In genomic region chr13:44960542-44961291, GRCm38 (mm10) we compare ENCODE assay signal across 14 mouse cellular contexts. TPM values are rescaled to one million over a fixed set of nuclear protein-coding genes. Genes with fewer than 3 reads are reported as not detected.
DNase-seq lines count a peak whose midpoint lies in the region; ATAC-seq lines count a peak whose summit lies in the region.
"Had no signal": no experiment of that assay in that cellular context is flagged by ENCODE, and none has a peak within 500 bp of the region (broad histone marks: within the 10 kb centered on the region; RNA-seq: fewer than 3 reads in every experiment).

No protein-coding gene starts in this region.

- ATAC-seq in cerebellum, adult (ENCODE audit: insufficient number of reproducible peaks, low FRiP score, low TSS enrichment): no peak
- ATAC-seq in hindbrain, embryonic 13.5 days (ENCODE audit: low FRiP score): peak; percentile 78
- no peak for ATAC-seq in hindbrain, embryonic 11.5 days (ENCODE audit: low FRiP score)
- ATAC-seq in neural tube, embryonic 13.5 days (ENCODE audit: low read depth): peak; percentile 74
- no peak for ATAC-seq in neural tube, embryonic 15.5 days (ENCODE audit: low FRiP score)
- peak; percentile 65; the same call in 1 of the 2 replicates for ATAC-seq in neural tube, embryonic 14.5 days (ENCODE audit: low read depth)
- ATAC-seq: intestine, postnatal 0 days had no signal

- peak overlapping the region; percentile 64 for H3K27ac ChIP-seq in hindbrain, embryonic 13.5 days
- H3K27ac ChIP-seq in hindbrain, embryonic 11.5 days (ENCODE audit: low read depth, low read length): no peak overlapping the region
- H3K27ac ChIP-seq in neural tube, embryonic 13.5 days (replicated peaks): peak overlapping the region; percentile 46; the same call in 1 of the 2 replicates
- H3K27ac ChIP-seq in neural tube, embryonic 15.5 days (replicated peaks): no peak overlapping the region
- no peak overlapping the region for H3K27ac ChIP-seq in neural tube, embryonic 14.5 days (ENCODE audit: low read depth, low read length)
- H3K27ac ChIP-seq: limb, embryonic 10.5 days had no signal

- DNase-seq in cerebellum, adult 9-10 months: peak; percentile 31
- no peak for DNase-seq in hindbrain, embryonic 11.5 days (ENCODE audit: low spot score)
- no peak for DNase-seq in embryo, embryonic 11 days
- DNase-seq: adrenal gland, adult 8-10 months; gastrocnemius, postnatal 25 days; lung, postnatal 4 days had no signal

- WGBS in hindbrain, embryonic 13.5 days: 74% methylated on average over 5 of the region's 5 CpGs
- WGBS in hindbrain, embryonic 11.5 days: 94% methylated on average over 5 of the region's 5 CpGs
- 76% methylated on average over 5 of the region's 5 CpGs for WGBS in neural tube, embryonic 13.5 days
- 69% methylated on average over 5 of the region's 5 CpGs for WGBS in neural tube, embryonic 15.5 days
- 75% methylated on average over 5 of the region's 5 CpGs for WGBS in neural tube, embryonic 14.5 days

- peaks cover 13% of the 10 kb centered on the region for H3K4me1 ChIP-seq in hindbrain, embryonic 13.5 days (replicated peaks)
- no peaks in the 10 kb centered on the region for H3K4me1 ChIP-seq in hindbrain, embryonic 11.5 days (replicated peaks; ENCODE audit: control insufficient read depth, insufficient read depth, low read length)
- H3K4me1 ChIP-seq in neural tube, embryonic 13.5 days (replicated peaks): peaks cover 15% of the 10 kb centered on the region
- peaks cover 7% of the 10 kb centered on the region; the same call in 1 of the 2 replicates for H3K4me1 ChIP-seq in neural tube, embryonic 15.5 days
- H3K4me1 ChIP-seq in neural tube, embryonic 14.5 days (ENCODE audit: control insufficient read depth, insufficient read depth, low read length): 0 out of 2 replicates have a peak, but pooled peaks cover 3% of the 10 kb centered on the region

- no peaks in the 10 kb centered on the region for H3K27me3 ChIP-seq in hindbrain, embryonic 13.5 days
- H3K27me3 ChIP-seq in hindbrain, embryonic 11.5 days (ENCODE audit: control insufficient read depth, insufficient read depth, low read length): no peaks in the 10 kb centered on the region
- H3K27me3 ChIP-seq in neural tube, embryonic 13.5 days: no peaks in the 10 kb centered on the region
- no peaks in the 10 kb centered on the region for H3K27me3 ChIP-seq in neural tube, embryonic 15.5 days (replicated peaks)
- H3K27me3 ChIP-seq in neural tube, embryonic 14.5 days (ENCODE audit: control insufficient read depth, insufficient read depth, low read length): no peaks in the 10 kb centered on the region

- H3K9ac ChIP-seq in hindbrain, embryonic 13.5 days: no peak overlapping the region
- H3K9ac ChIP-seq in hindbrain, embryonic 11.5 days (ENCODE audit: low read depth, low read length): no peak overlapping the region
- no peak overlapping the region for H3K9ac ChIP-seq in neural tube, embryonic 13.5 days
- H3K9ac ChIP-seq in neural tube, embryonic 15.5 days (replicated peaks): no peak overlapping the region
- H3K9ac ChIP-seq in neural tube, embryonic 14.5 days (replicated peaks; ENCODE audit: low read depth, low read length): no peak overlapping the region

- peaks cover 3% of the 10 kb centered on the region for H3K36me3 ChIP-seq in hindbrain, embryonic 13.5 days
- H3K36me3 ChIP-seq in hindbrain, embryonic 11.5 days (ENCODE audit: control insufficient read depth, insufficient read depth, low read length): peaks cover 2% of the 10 kb centered on the region; the same call in 1 of the 2 replicates
- peaks cover 3% of the 10 kb centered on the region; the same call in 1 of the 2 replicates for H3K36me3 ChIP-seq in neural tube, embryonic 13.5 days
- no peaks in the 10 kb centered on the region for H3K36me3 ChIP-seq in neural tube, embryonic 15.5 days
- H3K36me3 ChIP-seq in neural tube, embryonic 14.5 days (ENCODE audit: control insufficient read depth, insufficient read depth, low read length): no peaks in the 10 kb centered on the region

- no peaks in the 10 kb centered on the region for H3K9me3 ChIP-seq in hindbrain, embryonic 13.5 days
- no peaks in the 10 kb centered on the region for H3K9me3 ChIP-seq in hindbrain, embryonic 11.5 days (ENCODE audit: control insufficient read depth, low read length)
- H3K9me3 ChIP-seq in neural tube, embryonic 13.5 days: no peaks in the 10 kb centered on the region
- no peaks in the 10 kb centered on the region for H3K9me3 ChIP-seq in neural tube, embryonic 15.5 days (replicated peaks)
- H3K9me3 ChIP-seq in neural tube, embryonic 14.5 days (ENCODE audit: control insufficient read depth, low read length): no peaks in the 10 kb centered on the region
- H3K9me3 ChIP-seq: limb, embryonic 10.5 days had no signal

- H3K4me3 ChIP-seq in hindbrain, embryonic 13.5 days: no peak overlapping the region
- no peak overlapping the region for H3K4me3 ChIP-seq in hindbrain, embryonic 11.5 days (ENCODE audit: low read depth, low read length)
- H3K4me3 ChIP-seq in neural tube, embryonic 13.5 days: no peak overlapping the region
- no peak overlapping the region for H3K4me3 ChIP-seq in neural tube, embryonic 15.5 days (replicated peaks)
- no peak overlapping the region for H3K4me3 ChIP-seq in neural tube, embryonic 14.5 days (ENCODE audit: low read depth, low read length)
- H3K4me3 ChIP-seq: erythroblast, embryonic 14.5 days; limb, embryonic 10.5 days had no signal

- no peak overlapping the region for H3K4me2 ChIP-seq in hindbrain, embryonic 13.5 days
- H3K4me2 ChIP-seq in hindbrain, embryonic 11.5 days (replicated peaks; ENCODE audit: low read depth, low read length): no peak overlapping the region
- H3K4me2 ChIP-seq in neural tube, embryonic 13.5 days: no peak overlapping the region
- no peak overlapping the region for H3K4me2 ChIP-seq in neural tube, embryonic 15.5 days
- no peak overlapping the region for H3K4me2 ChIP-seq in neural tube, embryonic 14.5 days (ENCODE audit: low read depth, low read length)

RNA-seq across cellular contexts. Expression of gene Dtnbp1, which starts 41.2 kb away (rescaled TPM):
- 111 and 123 TPM in 2 replicates for polyA plus RNA-seq in hindbrain, embryonic 13.5 days (2015; fragmentation: Nextera tagmentation; extraction: Ambion mirVana)
- polyA plus RNA-seq in hindbrain, embryonic 11.5 days (2014; fragmentation: Nextera tagmentation; extraction: Ambion mirVana): 69.2 and 74.0 TPM in 2 replicates
- polyA plus RNA-seq in neural tube, embryonic 13.5 days (2015; fragmentation: Nextera tagmentation; extraction: Ambion mirVana): 111 and 118 TPM in 2 replicates
- polyA plus RNA-seq in neural tube, embryonic 15.5 days (2015; fragmentation: Nextera tagmentation; extraction: Ambion mirVana): 136 and 139 TPM in 2 replicates
- 123 and 148 TPM in 2 replicates for polyA plus RNA-seq in neural tube, embryonic 14.5 days (2014; fragmentation: Nextera tagmentation; extraction: Ambion mirVana)

Comparison
In these comparisons a context has a peak if more than half of its experiments do, and no peak if none do; other contexts are left out.
1. ATAC-seq: peak in hindbrain, embryonic 13.5 days (single experiment), neural tube, embryonic 13.5 days (single experiment) and neural tube, embryonic 14.5 days (single experiment); none in cerebellum, adult (single experiment), hindbrain, embryonic 11.5 days (single experiment) and neural tube, embryonic 15.5 days (single experiment).
2. H3K27ac ChIP-seq: peak in hindbrain, embryonic 13.5 days (single experiment) and neural tube, embryonic 13.5 days (single experiment); none in hindbrain, embryonic 11.5 days (single experiment), neural tube, embryonic 15.5 days (single experiment) and neural tube, embryonic 14.5 days (single experiment).